Mouse (Mus musculus): ENCODE data around the gene Ly86. TPM values are rescaled to one million over a fixed set of nuclear protein-coding genes. Genes with fewer than 3 reads are reported as not detected.

The Ly86 gene
- total and polyA plus RNA-seq, 3 experiments, result not detected

DNA sequence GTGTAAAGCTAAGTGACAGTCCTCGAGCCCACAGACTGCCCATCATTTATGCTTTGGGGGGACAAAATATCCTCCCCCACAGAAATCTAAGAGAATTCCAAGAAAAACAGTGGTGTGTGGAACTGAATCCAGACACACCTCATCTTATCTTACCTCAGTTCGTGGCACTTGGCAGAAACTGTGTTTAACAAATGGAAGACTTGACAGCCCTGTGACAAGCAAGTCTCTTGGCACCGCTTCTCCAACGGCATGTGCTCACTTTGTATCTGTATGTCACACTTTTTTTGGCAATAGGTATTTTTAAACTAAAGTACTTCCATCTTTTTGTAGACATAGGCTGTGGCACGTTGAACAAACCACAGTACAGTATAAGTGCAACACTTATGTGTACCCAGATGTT is 44.3 kb downstream of the Ly86 start:
- H3K27ac ChIP-seq (ENCODE audit: control insufficient read depth, low read depth, low read length), result no peak overlapping the region
- no peaks in the 10 kb centered on the region; a peak in 1 of 4 replicates for H3K27me3 ChIP-seq (ENCODE audit: control insufficient read depth in 1 of 2, insufficient read depth in 2 of 2, low read length in 2 of 2)
- no peaks in the 10 kb centered on the region for H3K9me3 ChIP-seq (replicated peaks; ENCODE audit: insufficient read depth, low read length)
- no peak overlapping the region for H3K9ac ChIP-seq (ENCODE audit: control insufficient read depth, low read depth, low read length, poor library complexity, severe bottlenecking)
- no peaks in the 10 kb centered on the region for H3K36me3 ChIP-seq (ENCODE audit: control insufficient read depth in 1 of 2, insufficient read depth in 2 of 2, low read length in 2 of 2)
- DNase-seq (ENCODE audit: low read depth, low spot score), result no peak
- no peaks in the 10 kb centered on the region for H3K4me1 ChIP-seq (ENCODE audit: control insufficient read depth in 1 of 2, insufficient read depth in 2 of 2, low read length in 2 of 2)
- H3K79me2 ChIP-seq (ENCODE audit: control insufficient read depth, insufficient read depth, low read length, poor library complexity), result no peaks in the 10 kb centered on the region
- no peak for TF ChIP-seq USF2 (IDR thresholded peaks at IDR 0.05; ENCODE audit: borderline replicate concordance in 1 of 2, insufficient read depth in 1 of 2, low read depth in 1 of 2, low read length in 2 of 2)
- no peak for TF ChIP-seq UBTF (IDR thresholded peaks at IDR 0.05; ENCODE audit: borderline replicate concordance, insufficient read depth, low read depth, low read length)
- no peak for TF ChIP-seq MAX (IDR thresholded peaks at IDR 0.05; ENCODE audit: low read length)
- TF ChIP-seq MAZ (IDR thresholded peaks at IDR 0.05; ENCODE audit: low read depth, low read length), result no peak
- TF ChIP-seq TBP (IDR thresholded peaks at IDR 0.05; ENCODE audit: low read depth, low read length), result no peak
- no peak for TF ChIP-seq NRF1 (IDR thresholded peaks at IDR 0.05; ENCODE audit: insufficient read depth, low read depth, low read length, poor library complexity, severe bottlenecking)
- no peak for TF ChIP-seq ELF1 (IDR thresholded peaks at IDR 0.05; ENCODE audit: low read depth, low read length)
- TF ChIP-seq RAD21 (IDR thresholded peaks at IDR 0.05; ENCODE audit: low read depth, low read length), result no peak
- TF ChIP-seq ETS1 (IDR thresholded peaks at IDR 0.05; ENCODE audit: low read depth, low read length), result no peak
- no peak for TF ChIP-seq MYC (IDR thresholded peaks at IDR 0.05; ENCODE audit: low read depth, low read length)
- TF ChIP-seq MEF2A (IDR thresholded peaks at IDR 0.05; ENCODE audit: extremely low read depth, insufficient replicate concordance, low read depth, low read length, poor library complexity, severe bottlenecking), result no peak
- TF ChIP-seq CTCF (IDR thresholded peaks at IDR 0.05 in 2 of 3, conservative IDR thresholded peaks at IDR 0.05 in 1 of 3; ENCODE audit: control insufficient read depth in 1 of 3, insufficient read depth in 1 of 3, low read depth in 2 of 3, low read length in 3 of 3, poor library complexity in 1 of 3, severe bottlenecking in 1 of 3), result no peak
- no peak for TF ChIP-seq CHD2 (IDR thresholded peaks at IDR 0.05; ENCODE audit: low read length)
- TF ChIP-seq E2F4 (IDR thresholded peaks at IDR 0.05; ENCODE audit: borderline replicate concordance, low read depth, low read length), result no peak
- TF ChIP-seq NELFE (IDR thresholded peaks at IDR 0.05; ENCODE audit: low read depth, low read length), result no peak
- no peak for TF ChIP-seq EP300 (IDR thresholded peaks at IDR 0.05; ENCODE audit: low read depth in 1 of 2, low read length in 2 of 2)
- TF ChIP-seq BHLHE40 (IDR thresholded peaks at IDR 0.05; ENCODE audit: borderline replicate concordance, low read depth, low read length), result no peak
- TF ChIP-seq MYB (IDR thresholded peaks at IDR 0.05; ENCODE audit: low read depth, low read length), result no peak
- no peak overlapping the region for H3K4me3 ChIP-seq (ENCODE audit: control insufficient read depth in 1 of 2, insufficient read depth in 1 of 2, low read depth in 2 of 2, low read length in 2 of 2)

DNA sequence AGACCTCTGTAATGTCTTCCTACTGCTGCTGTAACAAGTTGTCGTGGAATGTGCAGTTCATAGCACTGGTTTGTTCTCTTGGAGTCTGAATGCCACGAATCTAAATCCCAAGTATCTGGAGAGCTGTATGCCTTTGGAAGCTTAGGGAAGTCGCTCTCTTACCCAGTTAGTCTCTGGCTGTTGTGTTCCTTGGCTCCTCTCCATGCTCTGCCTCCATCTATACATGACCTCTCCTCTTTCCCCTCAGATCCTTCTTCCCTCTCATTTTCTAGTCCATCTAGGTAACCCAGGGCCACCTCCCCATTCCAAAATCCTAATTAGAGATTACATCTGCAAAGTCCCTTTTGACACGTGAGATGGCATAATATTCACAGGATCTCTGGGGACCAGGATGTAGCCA is 53.8 kb downstream of the Ly86 start:
- DNase-seq (ENCODE audit: low read depth, low spot score), result no peak
- TF ChIP-seq MAFK (IDR thresholded peaks at IDR 0.05; ENCODE audit: borderline replicate concordance, low read depth, low read length), result no peak
- no peak for TF ChIP-seq RCOR1 (IDR thresholded peaks at IDR 0.05; ENCODE audit: low read depth, low read length)
- no peak for TF ChIP-seq ELF1 (IDR thresholded peaks at IDR 0.05; ENCODE audit: low read depth, low read length)
- no peak for TF ChIP-seq ZMIZ1 (IDR thresholded peaks at IDR 0.05; ENCODE audit: low read depth, low read length)
- no peak for TF ChIP-seq GABPA (IDR thresholded peaks at IDR 0.05; ENCODE audit: low read depth, low read length)
- no peak for TF ChIP-seq CHD1 (IDR thresholded peaks at IDR 0.05; ENCODE audit: low read depth, low read length)
- TF ChIP-seq ZC3H11A (IDR thresholded peaks at IDR 0.05; ENCODE audit: low read depth, low read length), result no peak
- no peak for TF ChIP-seq SMC3 (IDR thresholded peaks at IDR 0.05; ENCODE audit: low read depth, low read length)
- TF ChIP-seq NRF1 (IDR thresholded peaks at IDR 0.05; ENCODE audit: insufficient read depth, low read depth, low read length, poor library complexity, severe bottlenecking), result no peak
- TF ChIP-seq NELFE (IDR thresholded peaks at IDR 0.05; ENCODE audit: low read depth, low read length), result no peak
- TF ChIP-seq MEF2A (IDR thresholded peaks at IDR 0.05; ENCODE audit: extremely low read depth, insufficient replicate concordance, low read depth, low read length, poor library complexity, severe bottlenecking), result no peak
- no peak for TF ChIP-seq MXI1 (IDR thresholded peaks at IDR 0.05; ENCODE audit: low read depth, low read length)
- TF ChIP-seq EP300 (IDR thresholded peaks at IDR 0.05; ENCODE audit: low read depth in 1 of 2, low read length in 2 of 2), result no peak
- no peak for TF ChIP-seq BHLHE40 (IDR thresholded peaks at IDR 0.05; ENCODE audit: borderline replicate concordance, low read depth, low read length)
- TF ChIP-seq HCFC1 (IDR thresholded peaks at IDR 0.05; ENCODE audit: low read depth, low read length), result no peak
- TF ChIP-seq POLR2AphosphoS2 (IDR thresholded peaks at IDR 0.05; ENCODE audit: low read length), result no peak
- TF ChIP-seq POLR2A (IDR thresholded peaks at IDR 0.05; ENCODE audit: control insufficient read depth in 1 of 2, insufficient read depth in 1 of 2, low read depth in 1 of 2, low read length in 2 of 2, poor library complexity in 1 of 2), result no peak
- TF ChIP-seq CHD2 (IDR thresholded peaks at IDR 0.05; ENCODE audit: low read length), result no peak
- no peak for TF ChIP-seq RAD21 (IDR thresholded peaks at IDR 0.05; ENCODE audit: low read depth, low read length)
- no peak for TF ChIP-seq MYC (IDR thresholded peaks at IDR 0.05; ENCODE audit: low read depth, low read length)
- H3K4me3 ChIP-seq (ENCODE audit: control insufficient read depth in 1 of 2, insufficient read depth in 1 of 2, low read depth in 2 of 2, low read length in 2 of 2), result no peak overlapping the region
- no peak overlapping the region for H3K27ac ChIP-seq (ENCODE audit: control insufficient read depth, low read depth, low read length)
- H3K27me3 ChIP-seq (ENCODE audit: control insufficient read depth in 1 of 2, insufficient read depth in 2 of 2, low read length in 2 of 2), result no peaks in the 10 kb centered on the region; a peak in 1 of 4 replicates
- no peaks in the 10 kb centered on the region for H3K9me3 ChIP-seq (replicated peaks; ENCODE audit: insufficient read depth, low read length)
- H3K36me3 ChIP-seq (ENCODE audit: control insufficient read depth in 1 of 2, insufficient read depth in 2 of 2, low read length in 2 of 2), result no peaks in the 10 kb centered on the region
- no peaks in the 10 kb centered on the region for H3K4me1 ChIP-seq (ENCODE audit: control insufficient read depth in 1 of 2, insufficient read depth in 2 of 2, low read length in 2 of 2)
- no peak overlapping the region for H3K9ac ChIP-seq (ENCODE audit: control insufficient read depth, low read depth, low read length, poor library complexity, severe bottlenecking)
- H3K79me2 ChIP-seq (ENCODE audit: control insufficient read depth, insufficient read depth, low read length, poor library complexity), result no peaks in the 10 kb centered on the region

Data from MEL (cell line).